Mouse (Mus musculus): ENCODE measurements around the gene Cers6.

Gene Cers6

GRCm38 (mm10) chr2:69011392-69011791 lies 150.2 kb downstream of the Cers6 start:
- DNase-seq (ENCODE audit: extremely low read depth, low read depth, low spot score) = no peak

GRCm38 (mm10) chr2:69011860-69012259 lies 150.6 kb downstream of the Cers6 start:
- DNase-seq (ENCODE audit: extremely low read depth, low read depth, low spot score) = no peak

- no peak for DNase-seq (ENCODE audit: extremely low read depth, low read depth, low spot score)
These were observed 153.0 kb downstream of the Cers6 start for GRCm38 (mm10) chr2:69014241-69014640.

GRCm38 (mm10) chr2:69015172-69015724 lies 154.0 kb downstream of the Cers6 start:
- no peak for DNase-seq (ENCODE audit: extremely low read depth, low read depth, low spot score)

GRCm38 (mm10) chr2:69015822-69016221 lies 154.6 kb downstream of the Cers6 start:
- DNase-seq (ENCODE audit: extremely low read depth, low read depth, low spot score) = no peak

GRCm38 (mm10) chr2:69019026-69019565 lies 157.9 kb downstream of the Cers6 start:
- peak; percentile 34 for DNase-seq (ENCODE audit: extremely low read depth, low read depth, low spot score)

GRCm38 (mm10) chr2:69019821-69020489 lies 158.7 kb downstream of the Cers6 start:
- DNase-seq (ENCODE audit: extremely low read depth, low read depth, low spot score) = no peak

- DNase-seq (ENCODE audit: extremely low read depth, low read depth, low spot score) = no peak
These were observed 159.5 kb downstream of the Cers6 start for GRCm38 (mm10) chr2:69020636-69021310.

GRCm38 (mm10) chr2:69021516-69021915 lies 160.3 kb downstream of the Cers6 start:
- DNase-seq (ENCODE audit: extremely low read depth, low read depth, low spot score) = no peak

- DNase-seq (ENCODE audit: extremely low read depth, low read depth, low spot score) = no peak
These were observed 163.6 kb downstream of the Cers6 start for GRCm38 (mm10) chr2:69024856-69025255.

GRCm38 (mm10) chr2:69032562-69032961 lies 171.3 kb downstream of the Cers6 start:
- DNase-seq (ENCODE audit: extremely low read depth, low read depth, low spot score) = no peak

- no peak for DNase-seq (ENCODE audit: extremely low read depth, low read depth, low spot score)
These were observed 174.2 kb downstream of the Cers6 start for GRCm38 (mm10) chr2:69035457-69035856.

- DNase-seq (ENCODE audit: extremely low read depth, low read depth, low spot score) = no peak
These were observed 176.1 kb downstream of the Cers6 start for GRCm38 (mm10) chr2:69037362-69037761.

- DNase-seq (ENCODE audit: extremely low read depth, low read depth, low spot score) = no peak
These were observed 181.3 kb downstream of the Cers6 start for GRCm38 (mm10) chr2:69042327-69043106.

- no peak for DNase-seq (ENCODE audit: extremely low read depth, low read depth, low spot score)
These were observed 182.3 kb downstream of the Cers6 start for GRCm38 (mm10) chr2:69043431-69044118.

GRCm38 (mm10) chr2:69045926-69046325 lies 184.7 kb downstream of the Cers6 start:
- no peak for DNase-seq (ENCODE audit: extremely low read depth, low read depth, low spot score)

GRCm38 (mm10) chr2:69047297-69047696 lies 186.1 kb downstream of the Cers6 start:
- DNase-seq (ENCODE audit: extremely low read depth, low read depth, low spot score) = no peak

GRCm38 (mm10) chr2:69047805-69048204 lies 186.6 kb downstream of the Cers6 start:
- no peak for DNase-seq (ENCODE audit: extremely low read depth, low read depth, low spot score)

- no peak for DNase-seq (ENCODE audit: extremely low read depth, low read depth, low spot score)
These were observed 187.9 kb downstream of the Cers6 start for GRCm38 (mm10) chr2:69049179-69049578.

GRCm38 (mm10) chr2:69050189-69050588 lies 188.9 kb downstream of the Cers6 start:
- no peak for DNase-seq (ENCODE audit: extremely low read depth, low read depth, low spot score)

GRCm38 (mm10) chr2:69051596-69051995 lies 190.4 kb downstream of the Cers6 start:
- DNase-seq (ENCODE audit: extremely low read depth, low read depth, low spot score) = no peak
